Mouse (Mus musculus) CH12.LX (cell line): ENCODE data around the gene C1qbp. TPM values are rescaled to one million over a fixed set of nuclear protein-coding genes. Genes with fewer than 3 reads are reported as not detected.
A peak's percentile ranks its signal among the peaks of the same experiment; 100 is the strongest.

Experiments used
- DNase-seq: peaks from one replicate; pipeline ENCODE4 v3.0.0-alpha.2; 2013; ENCODE audit errors: extremely low read depth
- H3K27ac ChIP-seq: 2 replicates; pipeline ENCODE4 v1.5.1; 2012; ENCODE audit warnings: low read depth, mild to moderate bottlenecking, control low read depth, moderate library complexity; ENCODE audit not compliant: insufficient read depth
- H3K27me3 ChIP-seq: replicated peaks from 2 replicates; pipeline ENCODE3; 2012; ENCODE audit warnings: inconsistent platforms
- H3K36me3 ChIP-seq, 2 experiments: replicated peaks in 1 of 2; 2 replicates each; pipeline versions ENCODE3 to v1.6.1; 2012; ENCODE audit warnings: inconsistent platforms in 1 of 2, low read length in 1 of 2, mild to moderate bottlenecking in 1 of 2, mixed read lengths in 1 of 2, moderate library complexity in 1 of 2; ENCODE audit not compliant: control insufficient read depth in 1 of 2, insufficient read depth in 1 of 2
- H3K4me1 ChIP-seq, 2 experiments: 2 replicates each; pipeline ENCODE4 v1.6.1; 2012; ENCODE audit warnings: inconsistent platforms in 1 of 2, moderate library complexity in 1 of 2; ENCODE audit not compliant: insufficient read depth in 2 of 2, control insufficient read depth in 1 of 2
- H3K4me2 ChIP-seq: 2 replicates; pipeline ENCODE4 v1.6.1; 2012; ENCODE audit warnings: low read depth, mild to moderate bottlenecking, control low read depth; ENCODE audit not compliant: poor library complexity, insufficient read depth, severe bottlenecking
- H3K4me3 ChIP-seq, 3 experiments: fragments of 150-350 bp in 1 of 3; sonication (generic) in 1 of 3; replicated peaks in 1 of 3; 2 replicates each; pipeline versions ENCODE3 to v1.5.1; 2011 to 2012; ENCODE audit warnings: low read depth in 2 of 3, low read length in 2 of 3, mild to moderate bottlenecking in 2 of 3, moderate library complexity in 2 of 3, control low read depth in 1 of 3, improper control_type of control experiment in 1 of 3, inconsistent platforms in 1 of 3, mixed read lengths in 1 of 3; ENCODE audit not compliant: poor library complexity in 1 of 3
- H3K79me2 ChIP-seq: replicated peaks from 2 replicates; pipeline ENCODE4 v1.6.1; 2012; ENCODE audit warnings: mild to moderate bottlenecking, moderate library complexity; ENCODE audit not compliant: control insufficient read depth, poor library complexity, insufficient read depth, severe bottlenecking; ENCODE audit errors: extremely low read depth
- H3K9ac ChIP-seq: 2 replicates; pipeline ENCODE4 v1.6.1; 2012; ENCODE audit warnings: low read depth, mild to moderate bottlenecking, control low read depth, moderate library complexity; ENCODE audit not compliant: insufficient read depth
- H3K9me3 ChIP-seq: replicated peaks from 2 replicates; pipeline ENCODE3; 2012; ENCODE audit warnings: low read length, inconsistent platforms, mixed read lengths
- BHLHE40 ChIP-seq: IDR thresholded peaks from 2 replicates; pipeline ENCODE4 v1.6.1; 2011; ENCODE audit warnings: mild to moderate bottlenecking, low read depth, low read length, improper control_type of control experiment
- CHD1 ChIP-seq: IDR thresholded peaks from 2 replicates; pipeline ENCODE4 v1.6.1; 2012; ENCODE audit warnings: low read depth, low read length, improper control_type of control experiment, inconsistent platforms
- CTCF ChIP-seq, 2 experiments: IDR thresholded peaks in 1 of 2; conservative IDR thresholded peaks in 1 of 2; 2 replicates each; pipeline ENCODE4 v1.5.1; 2011 to 2012; ENCODE audit warnings: low read depth in 2 of 2, low read length in 2 of 2, improper control_type of control experiment in 1 of 2, inconsistent platforms in 1 of 2, mild to moderate bottlenecking in 1 of 2, moderate library complexity in 1 of 2
- E2F4 ChIP-seq: IDR thresholded peaks from 2 replicates; pipeline ENCODE4 v1.6.1; 2011; ENCODE audit warnings: low read depth, low read length, improper control_type of control experiment; ENCODE audit not compliant: insufficient replicate concordance
- ELF1 ChIP-seq: IDR thresholded peaks from 2 replicates; pipeline ENCODE4 v1.6.1; 2014; ENCODE audit warnings: low read depth, mild to moderate bottlenecking, inconsistent platforms, low read length, improper control_type of control experiment
- EP300 ChIP-seq: IDR thresholded peaks from 2 replicates; pipeline ENCODE4 v1.6.1; 2011; ENCODE audit warnings: low read length, improper control_type of control experiment
- GABPA ChIP-seq: IDR thresholded peaks from 2 replicates; pipeline ENCODE4 v1.6.1; 2012; ENCODE audit warnings: low read depth, low read length, improper control_type of control experiment, inconsistent platforms; ENCODE audit not compliant: insufficient replicate concordance
- IRF4 ChIP-seq: IDR thresholded peaks from 2 replicates; pipeline ENCODE4 v1.6.1; 2014; ENCODE audit warnings: low read depth, mild to moderate bottlenecking, inconsistent platforms, low read length, improper control_type of control experiment
- MAFK ChIP-seq: IDR thresholded peaks from 2 replicates; pipeline ENCODE4 v1.6.1; 2011; ENCODE audit warnings: low read length, improper control_type of control experiment; ENCODE audit not compliant: insufficient replicate concordance
- MAX ChIP-seq: IDR thresholded peaks from 2 replicates; pipeline ENCODE4 v1.6.1; 2011; ENCODE audit warnings: low read length, improper control_type of control experiment
- MAZ ChIP-seq: IDR thresholded peaks from 2 replicates; pipeline ENCODE4 v1.6.1; 2012; ENCODE audit warnings: low read depth, mild to moderate bottlenecking, inconsistent platforms, low read length, improper control_type of control experiment, moderate library complexity
- MEF2A ChIP-seq: IDR thresholded peaks from 2 replicates; pipeline ENCODE4 v1.6.1; 2014; ENCODE audit warnings: low read depth, mild to moderate bottlenecking, inconsistent platforms, low read length, improper control_type of control experiment, borderline replicate concordance
- MXI1 ChIP-seq: IDR thresholded peaks from 2 replicates; pipeline ENCODE4 v1.6.1; 2011; ENCODE audit warnings: mild to moderate bottlenecking, low read depth, low read length, improper control_type of control experiment
- MYC ChIP-seq: IDR thresholded peaks from 2 replicates; pipeline ENCODE4 v1.6.1; 2011; ENCODE audit warnings: low read depth, mild to moderate bottlenecking, improper control_type of control experiment, low read length
- NRF1 ChIP-seq: IDR thresholded peaks from 2 replicates; pipeline ENCODE4 v1.6.1; 2014; ENCODE audit warnings: low read depth, mild to moderate bottlenecking, inconsistent platforms, low read length, improper control_type of control experiment, moderate library complexity
- PAX5 ChIP-seq: IDR thresholded peaks from 2 replicates; pipeline ENCODE4 v1.6.1; 2012; ENCODE audit warnings: low read length, inconsistent platforms, mixed read lengths
- POLR2A ChIP-seq: IDR thresholded peaks from 2 replicates; pipeline ENCODE4 v1.6.1; 2011; ENCODE audit warnings: low read depth, mild to moderate bottlenecking, improper control_type of control experiment, low read length
- POLR2AphosphoS2 ChIP-seq: IDR thresholded peaks from 2 replicates; pipeline ENCODE4 v1.6.1; 2011; ENCODE audit warnings: low read depth, low read length, improper control_type of control experiment
- RAD21 ChIP-seq: IDR thresholded peaks from 2 replicates; pipeline ENCODE4 v1.6.1; 2011; ENCODE audit warnings: low read depth, mild to moderate bottlenecking, low read length, improper control_type of control experiment, moderate library complexity
- RCOR1 ChIP-seq: conservative IDR thresholded peaks from 2 replicates; pipeline ENCODE4 v1.6.1; 2012; ENCODE audit warnings: low read depth, mild to moderate bottlenecking, inconsistent platforms, low read length, improper control_type of control experiment
- SIN3A ChIP-seq: IDR thresholded peaks from 2 replicates; pipeline ENCODE4 v1.6.1; 2012; ENCODE audit warnings: low read length, improper control_type of control experiment, inconsistent platforms
- TBP ChIP-seq: conservative IDR thresholded peaks from 2 replicates; pipeline ENCODE4 v1.6.1; 2011; ENCODE audit warnings: low read depth, low read length, improper control_type of control experiment
- TCF12 ChIP-seq: IDR thresholded peaks from 2 replicates; pipeline ENCODE4 v1.6.1; 2014; ENCODE audit warnings: low read depth, mild to moderate bottlenecking, inconsistent platforms, low read length, improper control_type of control experiment
- UBTF ChIP-seq: IDR thresholded peaks from 2 replicates; pipeline ENCODE4 v1.6.1; 2012; ENCODE audit warnings: low read depth, mild to moderate bottlenecking, inconsistent platforms, low read length, improper control_type of control experiment, moderate library complexity
- USF1 ChIP-seq: IDR thresholded peaks from 2 replicates; pipeline ENCODE4 v1.6.1; 2014; ENCODE audit warnings: low read depth, mild to moderate bottlenecking, inconsistent platforms, low read length, improper control_type of control experiment
- USF2 ChIP-seq: conservative IDR thresholded peaks from 2 replicates; pipeline ENCODE4 v1.6.1; 2011; ENCODE audit warnings: low read depth, low read length, improper control_type of control experiment
- ZKSCAN1 ChIP-seq: IDR thresholded peaks from 2 replicates; pipeline ENCODE4 v1.6.1; 2012; ENCODE audit warnings: low read depth, inconsistent platforms, low read length, improper control_type of control experiment, borderline replicate concordance
- ZMIZ1 ChIP-seq: IDR thresholded peaks from 2 replicates; pipeline ENCODE4 v1.6.1; 2012; ENCODE audit warnings: low read depth, mild to moderate bottlenecking, inconsistent platforms, low read length, improper control_type of control experiment
- dilution Hi-C: fragments of 300-500 bp; cut with MboI; formaldehyde crosslinking; loops from 2 replicates; pipeline ENCODE4 v1.14.3; 2020; ENCODE audit warnings: low sequenced_read_pairs; ENCODE audit not compliant: extremely low pct_unique_long_range_greater_than_20kb, extremely low pct_ligation_motif_present
- in situ Hi-C: fragments of 300-500 bp; cut with MboI; formaldehyde crosslinking; loops from 3 replicates; pipeline ENCODE4 v1.14.3; 2019; ENCODE audit warnings: low sequenced_read_pairs, low pct_ligation_motif_present, low pct_unique_long_range_greater_than_20kb, mixed read lengths
- polyA plus RNA-seq: library from polyadenylated mRNA; unstranded; fragments of >175 nt; gene quantifications from 2 replicates; pipeline ENCODE4 v1.2.1, GENCODE M21; 2012; ENCODE audit warnings: low read depth; ENCODE audit not compliant: insufficient read length
- total RNA-seq, 2 experiments: library from RNA; depleted of rRNA; stranded (reverse); fragments of 300-350 nt in 1 of 2; fragments of >200 nt in 1 of 2; gene quantifications; 2 replicates each; pipeline ENCODE4 v1.2.3; 2012 to 2014

Gene C1qbp
- total and polyA plus RNA-seq, 3 experiments = 150 to 917 (median 320) TPM

DNA sequence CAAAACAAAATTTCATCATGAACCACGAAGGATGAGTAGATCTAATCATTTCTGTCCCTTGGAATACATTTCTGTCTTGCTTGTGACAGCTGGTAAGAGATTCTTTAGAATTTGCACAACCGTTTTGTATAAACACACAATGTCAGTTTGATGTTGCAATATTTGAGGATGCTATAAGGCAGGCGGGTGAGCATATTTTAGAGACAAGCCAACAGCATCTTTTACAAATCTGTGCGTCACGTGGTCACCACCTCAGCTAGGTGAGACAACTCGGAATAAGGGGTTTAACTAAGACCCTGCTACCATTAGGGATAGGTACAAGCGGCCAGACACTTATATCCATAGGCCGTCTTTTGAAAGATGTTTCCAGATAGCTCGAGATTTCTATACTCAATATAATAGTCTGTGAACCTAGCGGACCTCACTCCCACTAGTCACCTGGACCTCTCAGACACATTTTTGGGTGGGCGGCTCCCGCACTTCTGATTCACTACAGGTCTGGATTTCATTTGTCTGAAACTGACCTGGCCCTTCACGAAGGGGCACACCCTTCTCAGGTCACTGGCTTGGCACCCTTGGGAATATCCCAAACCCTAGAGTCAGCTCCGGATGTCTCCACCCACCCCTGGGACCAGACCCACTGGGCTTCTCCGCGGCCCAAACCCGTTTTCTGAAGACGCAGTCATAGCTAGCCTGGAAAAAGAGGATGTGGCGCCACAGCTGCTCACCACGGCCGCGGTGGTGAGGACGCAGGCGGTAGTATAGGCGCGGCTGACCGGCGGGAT lies 35.8 kb upstream of the C1qbp start:
- Histone ChIP-seq H3K4me1 (peaks cover 8 to 62% of the 10 kb centered on the region in 2 experiments), H3K27ac (peak overlapping the region; percentile 71), H3K4me3 (peak overlapping the region; percentile 80 to 92 (median 87)), H3K79me2 (peaks cover 77% of the 10 kb centered on the region), H3K9me3 (no peaks in the 10 kb centered on the region), H3K4me2 (peak overlapping the region; percentile 91), H3K36me3 (peaks cover 14 to 60% of the 10 kb centered on the region in 2 experiments), H3K27me3 (no peaks in the 10 kb centered on the region), H3K9ac (peak overlapping the region; percentile 93)
- TF ChIP-seq MYC (peak; percentile 88), POLR2AphosphoS2 (0 out of 2 replicates have a peak, but pooled peaks have one; percentile 5), UBTF (peak; percentile 70; the same call in 1 of the 2 replicates), ZKSCAN1 (no peak), TBP (0 out of 2 replicates have a peak, but pooled peaks have one; percentile 10), GABPA (no peak), NRF1 (no peak), E2F4 (no peak), USF1 (peak; percentile 81), CTCF (conservative IDR thresholded peaks at IDR 0.05 in 1 of 2, IDR thresholded peaks at IDR 0.05 in 1 of 2; ENCODE audit: low read depth in 2 of 2, low read length in 2 of 2) (no peak), EP300 (peak; percentile 46; the same call in 1 of the 2 replicates), MAZ (peak; percentile 14; the same call in 1 of the 2 replicates), MEF2A (peak; percentile 17; the same call in 1 of the 2 replicates), POLR2A (no peak), CHD1 (0 out of 2 replicates have a peak, but pooled peaks have one; percentile 85), MAX (peak; percentile 90), BHLHE40 (peak; percentile 36), USF2 (peak; percentile 87), RAD21 (no peak), MXI1 (peak; percentile 90), IRF4 (no peak; the same call in 1 of the 2 replicates), ELF1 (no peak), TCF12 (no peak), PAX5 (no peak), SIN3A (peak; percentile 95), RCOR1 (no peak; the same call in 1 of the 2 replicates), MAFK (no peak), ZMIZ1 (no peak)
- in situ Hi-C loops (no loop called here), dilution Hi-C loops (no loop called here)
- DNase-seq = no peak
